Mouse (Mus musculus) lung, adult 2 months (tissue): ENCODE measurements at regions not wholly inside any gene's neighbourhood (a gene's known extent, or its start where the extent isn't known, plus 50 kb on each side); places are given as distances from the start of the nearest gene placed in this dataset.

Experiments
- CTCF ChIP-seq: fragments of 200-500 bp; IDR thresholded peaks from 2 replicates; pipeline ENCODE4 v1.5.1; 2011; ENCODE audit warnings: mild to moderate bottlenecking, low read length, control low read depth; ENCODE audit not compliant: insufficient read depth
- POLR2A ChIP-seq: fragments of 200-500 bp; IDR thresholded peaks from 2 replicates; pipeline ENCODE4 v1.6.1; 2011; ENCODE audit warnings: low read depth, mild to moderate bottlenecking, control low read depth, low read length, borderline replicate concordance; ENCODE audit errors: extremely low read depth

GRCm38 (mm10) chr16:93335322-93336111, 268.3 kb downstream of the Setd4 start:
- no peak for TF ChIP-seq POLR2A
- TF ChIP-seq CTCF, result no peak
